Mouse (Mus musculus) liver, embryonic 16.5 days (tissue): Measurements from ENCODE around the gene Tmco4. TPM values are rescaled to one million over a fixed set of nuclear protein-coding genes. Genes with fewer than 3 reads are reported as not detected.
A peak's percentile ranks its signal among the peaks of the same experiment; 100 is the strongest.

Experiments
- ATAC-seq: fragments of 200-750 bp; cut with Nextera tagmentation; 2 replicates; pipeline ENCODE4 v1.8.0; 2017; ENCODE audit warnings: low read depth, mild to moderate bottlenecking, moderate number of reproducible peaks, moderate library complexity
- H3K27ac ChIP-seq: fragments of 300-500 bp; sonication (generic); 2 replicates; pipeline ENCODE4 v1.5.1; 2014; ENCODE audit warnings: mild to moderate bottlenecking, low read length
- H3K27me3 ChIP-seq: fragments of 300-500 bp; sonication (generic); 2 replicates; pipeline ENCODE4 v1.6.1; 2014; ENCODE audit warnings: low read depth, low read length, mixed read lengths; ENCODE audit not compliant: control insufficient read depth, insufficient read depth
- H3K36me3 ChIP-seq: fragments of 300-500 bp; sonication (generic); 2 replicates; pipeline ENCODE4 v1.6.1; 2014; ENCODE audit warnings: mild to moderate bottlenecking; ENCODE audit not compliant: control insufficient read depth, insufficient read depth
- H3K4me1 ChIP-seq: fragments of 300-500 bp; sonication (generic); 2 replicates; pipeline ENCODE4 v1.6.1; 2014; ENCODE audit warnings: low read depth, low read length, mixed read lengths; ENCODE audit not compliant: control insufficient read depth
- H3K4me2 ChIP-seq: fragments of 300-500 bp; sonication (generic); 2 replicates; pipeline ENCODE4 v1.6.1; 2014; ENCODE audit warnings: low read depth, low read length, mixed read lengths
- H3K4me3 ChIP-seq: fragments of 300-500 bp; sonication (generic); 2 replicates; pipeline ENCODE4 v1.5.1; 2014; ENCODE audit warnings: low read depth, mild to moderate bottlenecking, low read length
- H3K9ac ChIP-seq: fragments of 300-500 bp; sonication (generic); 2 replicates; pipeline ENCODE4 v1.6.1; 2014; ENCODE audit warnings: low read depth, low read length
- H3K9me3 ChIP-seq: fragments of 300-500 bp; sonication (generic); replicated peaks from 2 replicates; pipeline ENCODE4 v1.6.1; 2016; ENCODE audit warnings: low read length; ENCODE audit not compliant: control insufficient read depth
- WGBS: fragments of 180-500 bp; shearing (Covaris S2); extraction: QIAGEN DNeasy Blood & Tissue Kit; methylation state at CpG from one replicate; pipeline ENCODE4 v1.1.7; 2014; ENCODE audit not compliant: insufficient replicate concordance; 5-methylcytosine and 5-hydroxymethylcytosine counted together
- polyA plus RNA-seq: library from polyadenylated mRNA; unstranded; fragments of >200 nt; fragmentation: Nextera tagmentation; extraction: Ambion mirVana; gene quantifications from 2 replicates; pipeline ENCODE4 v1.2.1, GENCODE M21; 2015

Gene Tmco4
- polyA plus RNA-seq, 1 experiment from 2014 or later: 4.0 TPM

DNA sequence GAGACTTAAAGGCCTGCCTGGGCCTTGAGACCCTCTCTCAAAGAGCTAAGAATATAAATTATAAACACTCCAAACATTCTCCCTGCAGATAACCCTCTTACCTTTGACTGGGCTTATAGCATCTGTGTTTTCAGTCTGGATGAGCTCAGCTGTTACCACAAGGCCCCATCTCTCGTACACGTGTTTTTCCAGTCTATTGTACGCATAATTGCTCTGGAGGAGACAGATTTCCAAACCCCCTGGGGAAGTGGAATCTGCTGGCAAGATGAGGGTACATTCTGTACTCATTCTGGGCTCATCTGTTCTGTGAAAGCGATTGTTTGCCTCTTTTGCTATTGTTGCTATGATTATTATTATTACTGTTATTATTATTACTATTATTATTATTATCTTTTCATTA, 46.3 kb downstream of the Tmco4 start:
- no peak overlapping the region for H3K4me2 ChIP-seq
- no peaks in the 10 kb centered on the region for H3K27me3 ChIP-seq
- H3K9me3 ChIP-seq: no peaks in the 10 kb centered on the region; the same call in 1 of the 2 replicates
- no peak overlapping the region for H3K9ac ChIP-seq
- 81% methylated on average over 4 of the region's 4 CpGs for WGBS
- no peaks in the 10 kb centered on the region for H3K36me3 ChIP-seq
- H3K4me1 ChIP-seq: no peaks in the 10 kb centered on the region; the same call in 1 of the 2 replicates
- no peak overlapping the region for H3K4me3 ChIP-seq
- ATAC-seq: no peak
- no peak overlapping the region for H3K27ac ChIP-seq

DNA sequence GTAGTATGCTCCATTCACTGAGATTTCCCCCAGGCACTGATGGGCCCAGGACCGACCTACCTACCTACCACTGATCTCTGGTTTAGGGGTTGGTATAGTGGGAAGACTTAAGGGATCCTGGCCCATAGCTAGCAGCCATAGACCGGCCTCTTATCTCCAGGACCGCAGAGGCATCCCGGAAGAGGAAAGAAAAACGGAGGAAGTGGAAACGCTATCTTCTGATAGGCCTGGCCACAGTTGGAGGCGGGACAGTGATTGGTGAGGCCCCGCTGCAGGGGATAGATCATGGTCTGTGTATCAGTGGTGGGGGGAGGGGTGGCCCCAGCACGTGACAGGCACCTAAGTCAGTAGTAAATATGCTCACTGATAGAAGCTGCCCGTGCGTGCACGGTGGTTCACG, 46.7 kb downstream of the Tmco4 start:
- no peak overlapping the region for H3K4me3 ChIP-seq
- ATAC-seq: peak; percentile 78
- no peak overlapping the region for H3K9ac ChIP-seq
- H3K27me3 ChIP-seq: no peaks in the 10 kb centered on the region
- 20% methylated on average over 13 of the region's 13 CpGs for WGBS
- no peaks in the 10 kb centered on the region for H3K36me3 ChIP-seq
- H3K27ac ChIP-seq: no peak overlapping the region
- H3K4me2 ChIP-seq: no peak overlapping the region
- no peaks in the 10 kb centered on the region; the same call in 1 of the 2 replicates for H3K9me3 ChIP-seq
- H3K4me1 ChIP-seq: no peaks in the 10 kb centered on the region; the same call in 1 of the 2 replicates

DNA sequence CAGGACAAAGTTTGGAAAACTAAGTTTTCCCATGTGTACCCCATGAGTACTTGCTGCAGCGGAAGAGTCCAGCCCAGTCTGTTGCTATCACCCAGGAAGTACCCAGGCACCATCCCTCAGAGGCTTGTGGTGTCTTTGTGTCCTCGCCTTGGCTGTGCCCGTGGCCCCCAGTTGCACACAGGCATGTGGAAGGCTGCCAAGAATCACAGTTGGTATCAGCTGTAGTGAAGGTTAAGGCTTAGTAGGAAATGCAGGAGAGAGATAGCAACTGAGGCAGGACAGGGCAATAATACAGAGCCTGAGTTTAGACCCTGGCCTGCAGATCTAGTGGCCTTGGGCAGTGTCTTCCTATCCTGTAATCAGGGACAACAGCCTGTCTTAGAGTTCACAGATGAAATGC, 47.7 kb downstream of the Tmco4 start:
- Histone ChIP-seq H3K9ac (no peak overlapping the region), H3K4me2 (no peak overlapping the region), H3K36me3 (no peaks in the 10 kb centered on the region), H3K27ac (no peak overlapping the region), H3K4me1 (no peaks in the 10 kb centered on the region; the same call in 1 of the 2 replicates), H3K27me3 (no peaks in the 10 kb centered on the region), H3K9me3 (no peaks in the 10 kb centered on the region), H3K4me3 (no peak overlapping the region)
- ATAC-seq: no peak
- 57% methylated on average over 3 of the region's 3 CpGs for WGBS

DNA sequence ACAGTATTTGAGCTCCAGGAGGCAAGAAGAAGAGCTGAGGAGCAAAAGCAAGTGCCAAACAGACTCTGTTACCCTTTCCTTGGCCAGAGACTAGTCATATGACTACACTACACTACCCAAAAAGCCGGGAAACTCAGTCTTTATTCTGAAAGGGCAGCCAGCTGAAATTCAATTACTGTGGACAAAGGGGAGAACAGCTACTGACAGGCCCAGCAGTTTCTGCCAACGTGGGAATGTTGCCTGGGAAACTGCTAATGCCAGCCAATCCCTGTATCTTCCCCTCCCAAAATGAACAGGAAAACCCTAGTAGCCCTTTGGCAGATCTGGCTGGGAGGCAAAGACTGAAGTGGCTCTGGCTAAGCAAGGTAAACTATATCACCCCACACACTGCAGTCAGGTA, 51.7 kb downstream of the Tmco4 start:
- Histone ChIP-seq H3K27me3 (no peaks in the 10 kb centered on the region), H3K4me3 (no peak overlapping the region), H3K9me3 (no peaks in the 10 kb centered on the region), H3K27ac (no peak overlapping the region), H3K4me1 (no peaks in the 10 kb centered on the region; the same call in 1 of the 2 replicates), H3K9ac (no peak overlapping the region), H3K36me3 (no peaks in the 10 kb centered on the region), H3K4me2 (no peak overlapping the region)
- 37% methylated on average over 2 of the region's 2 CpGs for WGBS
- ATAC-seq: no peak

DNA sequence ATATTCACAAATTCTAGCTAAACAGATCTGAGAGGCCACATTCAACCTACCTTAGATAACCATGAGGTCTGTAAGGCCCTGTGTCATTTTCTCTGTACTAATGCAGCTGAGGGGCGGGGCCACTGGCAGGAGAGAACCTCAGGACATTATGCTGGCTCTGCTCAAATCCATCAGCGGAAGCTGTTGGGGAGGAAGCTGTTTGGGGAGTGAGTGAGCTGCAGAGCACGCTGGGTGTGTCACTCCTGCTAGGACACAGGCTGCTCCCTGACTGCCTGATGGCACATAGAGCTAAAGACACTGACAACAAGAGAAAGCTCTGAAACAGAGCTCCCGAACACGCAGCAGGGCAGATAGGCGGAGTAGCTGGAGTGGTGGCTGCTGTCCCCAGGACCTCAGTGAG, 58.0 kb downstream of the Tmco4 start:
- Histone ChIP-seq H3K27ac (no peak overlapping the region), H3K36me3 (no peaks in the 10 kb centered on the region), H3K27me3 (no peaks in the 10 kb centered on the region), H3K9me3 (no peaks in the 10 kb centered on the region), H3K9ac (no peak overlapping the region), H3K4me3 (no peak overlapping the region), H3K4me2 (no peak overlapping the region), H3K4me1 (no peaks in the 10 kb centered on the region)
- no peak for ATAC-seq
- 59% methylated on average over 6 of the region's 6 CpGs for WGBS

DNA sequence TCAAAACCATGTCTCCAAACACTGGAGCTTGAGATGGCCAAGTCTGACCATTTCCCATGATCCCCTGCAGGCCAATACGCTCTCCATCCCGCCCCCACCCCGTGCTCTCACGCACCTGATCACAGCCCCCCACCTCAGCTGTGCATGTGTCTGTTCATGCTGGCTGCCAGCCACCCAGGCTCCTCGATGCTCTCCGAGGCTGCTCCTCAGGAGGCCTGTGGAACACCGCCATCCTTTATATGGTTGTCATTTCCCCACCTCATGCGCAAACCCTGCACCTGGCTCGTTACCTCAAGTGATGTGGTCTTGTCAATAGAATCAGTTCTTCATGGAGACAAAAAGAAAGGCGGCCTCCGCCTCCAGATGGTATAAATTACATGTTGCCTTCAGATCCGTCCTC, 59.8 kb downstream of the Tmco4 start:
- Histone ChIP-seq H3K4me1 (no peaks in the 10 kb centered on the region), H3K9ac (no peak overlapping the region), H3K4me2 (no peak overlapping the region), H3K27ac (no peak overlapping the region), H3K36me3 (no peaks in the 10 kb centered on the region), H3K9me3 (no peaks in the 10 kb centered on the region), H3K4me3 (no peak overlapping the region), H3K27me3 (no peaks in the 10 kb centered on the region)
- no peak for ATAC-seq
- 68% methylated on average over 12 of the region's 12 CpGs for WGBS

DNA sequence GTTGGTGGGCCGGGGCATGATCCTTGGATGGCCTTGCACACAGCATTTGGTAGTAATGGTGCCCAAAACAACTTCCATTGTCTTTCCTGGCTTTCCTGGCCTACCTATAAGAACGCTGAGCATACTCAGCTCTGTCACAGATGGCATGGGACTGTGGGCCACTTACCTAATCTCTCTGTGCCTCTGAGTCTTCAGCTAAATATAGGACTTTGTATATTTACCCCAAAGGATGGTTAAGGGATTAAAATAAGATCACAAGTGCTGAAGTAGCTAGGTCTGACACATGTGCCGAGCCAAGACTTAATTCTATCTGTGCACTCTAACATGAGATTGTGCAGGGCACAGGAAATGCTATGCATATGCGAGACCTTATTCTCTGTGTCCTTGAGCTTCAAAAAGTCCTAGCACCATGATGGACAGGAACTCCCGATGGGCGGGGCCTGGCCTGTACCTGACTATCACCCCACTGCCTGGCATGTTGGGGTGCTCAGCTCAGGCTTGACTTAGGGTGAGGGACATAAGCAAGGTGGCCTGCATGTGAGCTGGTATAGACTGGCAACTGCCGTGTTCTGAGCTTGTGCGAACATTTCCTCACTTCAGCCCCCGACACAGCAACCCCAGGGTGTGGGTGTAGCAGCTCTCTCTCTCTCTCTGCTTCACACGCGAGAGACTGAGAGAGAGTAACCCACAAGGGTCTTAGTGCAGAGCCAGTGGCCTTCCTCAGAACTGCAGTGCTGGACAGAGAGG, 60.7 kb downstream of the Tmco4 start:
- no peaks in the 10 kb centered on the region for H3K27me3 ChIP-seq
- no peak overlapping the region for H3K4me2 ChIP-seq
- H3K27ac ChIP-seq: no peak overlapping the region
- H3K4me1 ChIP-seq: no peaks in the 10 kb centered on the region
- no peaks in the 10 kb centered on the region for H3K9me3 ChIP-seq
- no peak for ATAC-seq
- 70% methylated on average over 11 of the region's 11 CpGs for WGBS
- no peak overlapping the region for H3K4me3 ChIP-seq
- H3K36me3 ChIP-seq: no peaks in the 10 kb centered on the region
- no peak overlapping the region for H3K9ac ChIP-seq

DNA sequence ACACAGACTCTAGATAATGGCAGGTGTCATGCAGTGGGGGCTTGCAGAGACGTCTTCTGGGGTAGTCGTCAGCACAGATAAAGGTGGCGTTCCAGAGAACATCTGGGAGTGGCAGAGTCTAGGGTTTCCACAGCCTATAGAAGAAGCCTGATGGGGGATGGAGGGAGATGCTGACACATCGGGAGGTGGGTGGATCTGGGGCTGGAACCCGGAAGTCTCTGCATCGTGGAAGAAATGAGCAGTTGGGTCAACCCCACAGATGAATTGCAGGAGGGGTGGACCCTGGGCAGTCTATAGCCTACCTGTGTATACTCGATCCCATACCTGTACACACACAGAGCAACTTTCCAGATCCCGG, 61.3 kb downstream of the Tmco4 start:
- Histone ChIP-seq H3K9me3 (no peaks in the 10 kb centered on the region), H3K4me2 (no peak overlapping the region), H3K27me3 (no peaks in the 10 kb centered on the region), H3K4me3 (no peak overlapping the region), H3K36me3 (no peaks in the 10 kb centered on the region), H3K27ac (no peak overlapping the region), H3K9ac (no peak overlapping the region), H3K4me1 (no peaks in the 10 kb centered on the region)
- no peak for ATAC-seq
- 69% methylated on average over 8 of the region's 8 CpGs for WGBS

DNA sequence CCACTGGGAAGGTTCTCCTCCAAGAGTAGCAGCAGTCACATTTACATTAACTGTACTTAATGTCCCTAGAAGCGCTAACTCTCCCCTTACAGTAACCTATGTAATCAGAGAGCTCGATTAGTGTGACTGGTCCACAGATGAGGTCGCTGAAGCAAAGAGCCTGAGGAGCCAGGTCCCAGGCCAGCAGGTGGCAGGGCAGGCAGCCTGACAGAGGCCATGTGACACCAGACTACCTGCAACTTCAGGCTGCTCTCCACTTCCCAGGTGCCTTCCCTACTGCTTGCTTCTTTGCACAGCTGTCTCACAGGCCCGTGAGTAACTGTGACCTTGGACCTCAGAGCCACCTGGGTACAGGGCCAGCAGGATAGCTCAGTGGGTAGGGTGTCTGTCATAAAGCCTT, 61.9 kb downstream of the Tmco4 start:
- H3K4me2 ChIP-seq: no peak overlapping the region
- WGBS: 46% methylated on average over 4 of the region's 4 CpGs
- ATAC-seq: no peak
- H3K27ac ChIP-seq: no peak overlapping the region
- no peak overlapping the region for H3K9ac ChIP-seq
- no peaks in the 10 kb centered on the region for H3K9me3 ChIP-seq
- H3K36me3 ChIP-seq: no peaks in the 10 kb centered on the region
- no peak overlapping the region for H3K4me3 ChIP-seq
- H3K27me3 ChIP-seq: no peaks in the 10 kb centered on the region
- H3K4me1 ChIP-seq: no peaks in the 10 kb centered on the region
